Comparison of ENCODE assay signal across 8 mouse cellular contexts in genomic region chr19:5849843-5850527, GRCm38 (mm10). TPM values are rescaled to one million over a fixed set of nuclear protein-coding genes. Genes with fewer than 3 reads are reported as not detected.
DNase-seq lines count a peak whose midpoint lies in the region; ATAC-seq and TF ChIP-seq lines count a peak whose summit lies in the region.

No protein-coding gene starts in this region.

- H3K27ac ChIP-seq in embryonic facial prominence, embryonic 14.5 days (replicated peaks; ENCODE audit: low read depth, low read length), result 0 out of 2 replicates have a peak overlapping the region, but pooled peaks have one; percentile 25
- H3K27ac ChIP-seq in limb, embryonic 14.5 days (replicated peaks; ENCODE audit: low read depth, low read length), result no peak overlapping the region
- H3K27ac ChIP-seq in midbrain, embryonic 16.5 days (ENCODE audit: low read length), result no peak overlapping the region
- H3K27ac ChIP-seq in spleen, adult 2 months (ENCODE audit: insufficient read depth, low read length), result peak overlapping the region; percentile 99

- no peaks in the 10 kb centered on the region for H3K9me3 ChIP-seq in embryonic facial prominence, embryonic 14.5 days (ENCODE audit: control insufficient read depth, low read length)
- H3K9me3 ChIP-seq in limb, embryonic 14.5 days (ENCODE audit: control insufficient read depth, low read length), result no peaks in the 10 kb centered on the region
- H3K9me3 ChIP-seq in midbrain, embryonic 16.5 days (replicated peaks; ENCODE audit: control insufficient read depth, low read length, poor library complexity, severe bottlenecking), result no peaks in the 10 kb centered on the region

- TF ChIP-seq POLR2A in limb, embryonic 14.5 days (IDR thresholded peaks at IDR 0.05; ENCODE audit: borderline replicate concordance, extremely low read depth, insufficient read depth, insufficient read length), result no peak
- no peak for TF ChIP-seq POLR2A in spleen, adult 2 months (IDR thresholded peaks at IDR 0.05; ENCODE audit: low read depth, low read length)

- peaks cover 38% of the 10 kb centered on the region for H3K4me1 ChIP-seq in embryonic facial prominence, embryonic 14.5 days (ENCODE audit: control insufficient read depth, insufficient read depth, low read length)
- peaks cover 43% of the 10 kb centered on the region for H3K4me1 ChIP-seq in limb, embryonic 14.5 days (ENCODE audit: control insufficient read depth, insufficient read depth, low read length)
- peaks cover 44% of the 10 kb centered on the region for H3K4me1 ChIP-seq in midbrain, embryonic 16.5 days (ENCODE audit: control insufficient read depth, insufficient read depth, low read length)
- peaks cover 21% of the 10 kb centered on the region; the same call in 1 of the 2 replicates for H3K4me1 ChIP-seq in spleen, adult 2 months (ENCODE audit: control insufficient read depth, insufficient read depth, insufficient read length)

- peak; percentile 98 for TF ChIP-seq CTCF in spleen, adult 2 months (IDR thresholded peaks at IDR 0.05; ENCODE audit: extremely low read depth, insufficient read depth, insufficient read length, insufficient replicate concordance)

- ATAC-seq in embryonic facial prominence, embryonic 14.5 days (ENCODE audit: low read depth), result peak; percentile 30
- ATAC-seq in limb, embryonic 14.5 days (ENCODE audit: low FRiP score, low read depth), result peak; percentile 27; the same call in 1 of the 2 replicates
- no peak for ATAC-seq in midbrain, embryonic 16.5 days

- peak; percentile 98 for DNase-seq in 3T3-L1 (ENCODE audit: low read depth, low spot score)
- DNase-seq in adrenal gland, postnatal 36 days, result peak; percentile 95 to 96
- DNase-seq in embryonic facial prominence, embryonic 14.5 days (ENCODE audit: low spot score), result peak; percentile 93
- DNase-seq in heart, adult 8-10 months (ENCODE audit: low spot score), result peak; percentile 96
- peak; percentile 98 for DNase-seq in kidney, adult 9 months
- peak; percentile 90 for DNase-seq in limb, embryonic 14.5 days (ENCODE audit: low spot score)
- DNase-seq in spleen, adult 2 months (ENCODE audit: low read depth in 1 of 2, low spot score in 2 of 2), result peak; percentile 75 to 88

- peak overlapping the region; percentile 26; the same call in 1 of the 2 replicates for H3K4me2 ChIP-seq in embryonic facial prominence, embryonic 14.5 days (ENCODE audit: low read depth, low read length)
- H3K4me2 ChIP-seq in limb, embryonic 14.5 days (replicated peaks; ENCODE audit: low read depth, low read length, severe bottlenecking), result no peak overlapping the region
- H3K4me2 ChIP-seq in midbrain, embryonic 16.5 days (ENCODE audit: low read length), result 0 out of 2 replicates have a peak overlapping the region, but pooled peaks have one; percentile 2

- H3K4me3 ChIP-seq in embryonic facial prominence, embryonic 14.5 days (ENCODE audit: low read depth, low read length), result no peak overlapping the region
- no peak overlapping the region for H3K4me3 ChIP-seq in limb, embryonic 14.5 days (replicated peaks; ENCODE audit: low read length)
- H3K4me3 ChIP-seq in midbrain, embryonic 16.5 days (ENCODE audit: low read depth, low read length), result no peak overlapping the region
- H3K4me3 ChIP-seq in spleen, adult 2 months (ENCODE audit: extremely low read depth, insufficient read depth, insufficient read length), result no peak overlapping the region

- H3K9ac ChIP-seq in embryonic facial prominence, embryonic 14.5 days (ENCODE audit: low read depth, low read length), result peak overlapping the region; percentile 26; the same call in 1 of the 2 replicates
- H3K9ac ChIP-seq in limb, embryonic 14.5 days (ENCODE audit: low read depth, low read length, severe bottlenecking), result peak overlapping the region; percentile 21; the same call in 1 of the 2 replicates
- H3K9ac ChIP-seq in midbrain, embryonic 16.5 days (ENCODE audit: low read depth, low read length), result no peak overlapping the region

- H3K27me3 ChIP-seq in embryonic facial prominence, embryonic 14.5 days (replicated peaks; ENCODE audit: control insufficient read depth, insufficient read depth, low read length), result no peaks in the 10 kb centered on the region
- no peaks in the 10 kb centered on the region for H3K27me3 ChIP-seq in limb, embryonic 14.5 days (ENCODE audit: control insufficient read depth, insufficient read depth, low read length)
- no peaks in the 10 kb centered on the region for H3K27me3 ChIP-seq in midbrain, embryonic 16.5 days (ENCODE audit: control insufficient read depth, insufficient read depth, low read depth, low read length)
- no peaks in the 10 kb centered on the region for H3K27me3 ChIP-seq in spleen, adult 2 months (ENCODE audit: control insufficient read depth, insufficient read depth, low read length)

- peaks cover 16% of the 10 kb centered on the region for H3K36me3 ChIP-seq in embryonic facial prominence, embryonic 14.5 days (ENCODE audit: control insufficient read depth, insufficient read depth, low read length)
- peaks cover 25% of the 10 kb centered on the region for H3K36me3 ChIP-seq in limb, embryonic 14.5 days (ENCODE audit: control insufficient read depth, insufficient read depth, low read length)
- H3K36me3 ChIP-seq in midbrain, embryonic 16.5 days (ENCODE audit: control insufficient read depth, insufficient read depth, low read length), result peaks cover 4% of the 10 kb centered on the region; the same call in 1 of the 2 replicates
- peaks cover 16% of the 10 kb centered on the region for H3K36me3 ChIP-seq in spleen, adult 2 months (ENCODE audit: control insufficient read depth, insufficient read depth, low read length)

- WGBS in embryonic facial prominence, embryonic 14.5 days, result 23% methylated on average over 11 of the region's 11 CpGs
- WGBS in limb, embryonic 14.5 days, result 33% methylated on average over 11 of the region's 11 CpGs
- 30% methylated on average over 11 of the region's 11 CpGs for WGBS in midbrain, embryonic 16.5 days
- WGBS in spleen, adult 2 months, result 11% methylated on average over 11 of the region's 11 CpGs

RNA-seq across cellular contexts. Expression of gene Frmd8, which starts 25.1 kb away (rescaled TPM):
- total RNA-seq in adrenal gland, postnatal 36 days (2021), result 10 to 100 TPM; 35.5 to 52.6 TPM
- polyA plus RNA-seq in embryonic facial prominence, embryonic 14.5 days (2014; fragmentation: Nextera tagmentation; extraction: Ambion mirVana), result 20.6 and 25.8 TPM in 2 replicates
- total RNA-seq in heart, adult 8-10 months (2022), result 1 to 10 TPM; 7.1 to 8.1 (median 7.5) TPM
- polyA plus RNA-seq in limb, embryonic 14.5 days (2012; rRNA removed), result 22.7 and 30.1 TPM in 2 replicates
- 22.6 and 22.7 TPM in 2 replicates for polyA plus RNA-seq in limb, embryonic 14.5 days (2014; fragmentation: Nextera tagmentation; extraction: Ambion mirVana)
- 14.7 and 16.5 TPM in 2 replicates for polyA plus RNA-seq in midbrain, embryonic 16.5 days (2015; fragmentation: Nextera tagmentation; extraction: Ambion mirVana)
- 42.3 and 43.9 TPM in 2 replicates for polyA plus RNA-seq in spleen, adult 2 months (2012; rRNA removed)

RNA-seq across cellular contexts. Expression of gene Slc25a45, which starts 27.6 kb away (rescaled TPM):
- total RNA-seq in adrenal gland, postnatal 36 days (2021), result 10 to 100 TPM in 1 of 2 experiments, 1 to 10 TPM in 1; 9.4 to 33.2 TPM
- 2.8 and 3.0 TPM in 2 replicates for polyA plus RNA-seq in embryonic facial prominence, embryonic 14.5 days (2014; fragmentation: Nextera tagmentation; extraction: Ambion mirVana)
- total RNA-seq in heart, adult 8-10 months (2022), result 1 to 10 TPM; 2.4 to 3.8 (median 2.8) TPM
- polyA plus RNA-seq in limb, embryonic 14.5 days (2012; rRNA removed), result 6.2 and 6.3 TPM in 2 replicates
- polyA plus RNA-seq in limb, embryonic 14.5 days (2014; fragmentation: Nextera tagmentation; extraction: Ambion mirVana), result 2.5 and 3.0 TPM in 2 replicates
- polyA plus RNA-seq in midbrain, embryonic 16.5 days (2015; fragmentation: Nextera tagmentation; extraction: Ambion mirVana), result 2.0 and 2.2 TPM in 2 replicates
- polyA plus RNA-seq in spleen, adult 2 months (2012; rRNA removed), result 36.6 and 37.6 TPM in 2 replicates

RNA-seq across cellular contexts. Expression of gene Tigd3, which starts 44.0 kb away (rescaled TPM):
- total RNA-seq in adrenal gland, postnatal 36 days (2021), result 1 to 10 TPM in 1 of 2 experiments, under 1 TPM in 1; 0.92 to 1.4 TPM
- polyA plus RNA-seq in embryonic facial prominence, embryonic 14.5 days (2014; fragmentation: Nextera tagmentation; extraction: Ambion mirVana), result 1.4 and 2.0 TPM in 2 replicates
- total RNA-seq in heart, adult 8-10 months (2022), result under 1 TPM; 0.23 to 0.50 (median 0.34) TPM
- 4.8 TPM in 2 replicates for polyA plus RNA-seq in limb, embryonic 14.5 days (2012; rRNA removed)
- 1.7 and 2.0 TPM in 2 replicates for polyA plus RNA-seq in limb, embryonic 14.5 days (2014; fragmentation: Nextera tagmentation; extraction: Ambion mirVana)
- polyA plus RNA-seq in midbrain, embryonic 16.5 days (2015; fragmentation: Nextera tagmentation; extraction: Ambion mirVana), result 13.4 and 14.6 TPM in 2 replicates
- polyA plus RNA-seq in spleen, adult 2 months (2012; rRNA removed), result 1.3 TPM in 2 replicates

Comparison
In these comparisons a context has a peak if more than half of its experiments do, and no peak if none do; other contexts are left out.
1. H3K27ac ChIP-seq: peak in embryonic facial prominence, embryonic 14.5 days (single experiment) and spleen, adult 2 months (single experiment); none in limb, embryonic 14.5 days (single experiment) and midbrain, embryonic 16.5 days (single experiment).
2. Peak in every context shown above with its lines, with median percentiles within 50 percentile points of each other: DNase-seq.